Mouse (Mus musculus) hindbrain, embryonic 15.5 days (tissue): ENCODE data around the gene Lrig2. TPM values are rescaled to one million over a fixed set of nuclear protein-coding genes. Genes with fewer than 3 reads are reported as not detected.

Source experiments
- ATAC-seq: fragments of 200-750 bp; cut with Nextera tagmentation; 2 replicates; pipeline ENCODE4 v1.8.0; 2017; ENCODE audit warnings: low read depth, moderate number of reproducible peaks, moderate TSS enrichment; ENCODE audit not compliant: low FRiP score
- H3K27ac ChIP-seq: fragments of 300-500 bp; sonication (generic); replicated peaks from 2 replicates; pipeline ENCODE4 v1.5.1; 2015; ENCODE audit warnings: mild to moderate bottlenecking, inconsistent platforms
- H3K27me3 ChIP-seq: fragments of 300-500 bp; sonication (generic); 2 replicates; pipeline ENCODE4 v1.6.1; 2015; ENCODE audit warnings: control low read depth, inconsistent platforms
- H3K36me3 ChIP-seq: fragments of 300-500 bp; sonication (generic); 2 replicates; pipeline ENCODE4 v1.6.1; 2015; ENCODE audit warnings: control low read depth, inconsistent platforms
- H3K4me1 ChIP-seq: fragments of 300-500 bp; sonication (generic); replicated peaks from 2 replicates; pipeline ENCODE4 v1.6.1; 2015; ENCODE audit warnings: control low read depth, inconsistent platforms
- H3K4me2 ChIP-seq: fragments of 300-500 bp; sonication (generic); 2 replicates; pipeline ENCODE4 v1.6.1; 2015; ENCODE audit warnings: moderate library complexity, mild to moderate bottlenecking, inconsistent platforms
- H3K4me3 ChIP-seq: fragments of 300-500 bp; sonication (generic); 2 replicates; pipeline ENCODE4 v1.5.1; 2015; ENCODE audit warnings: mild to moderate bottlenecking, inconsistent platforms
- H3K9ac ChIP-seq: fragments of 300-500 bp; sonication (generic); 2 replicates; pipeline ENCODE4 v1.6.1; 2015; ENCODE audit warnings: inconsistent platforms
- H3K9me3 ChIP-seq: fragments of 300-500 bp; sonication (generic); 2 replicates; pipeline ENCODE4 v1.6.1; 2016; ENCODE audit warnings: control low read depth, inconsistent platforms
- WGBS: fragments of 180-500 bp; shearing (Covaris S2); methylation state at CpG from one replicate; pipeline ENCODE4 v1.1.7; 2015; 5-methylcytosine and 5-hydroxymethylcytosine counted together
- polyA plus RNA-seq: library from polyadenylated mRNA; unstranded; fragments of >200 nt; fragmentation: Nextera tagmentation; extraction: Ambion mirVana; gene quantifications from 2 replicates; pipeline ENCODE4 v1.2.1, GENCODE M21; 2015

Gene Lrig2
- 25.5 and 28.2 TPM in 2 replicates for polyA plus RNA-seq

- WGBS: under 1% methylated on average over 71 of the region's 71 CpGs
- Histone ChIP-seq H3K27ac (peak within 1 kb of the TSS; percentile 99), H3K4me2 (peak within 1 kb of the TSS; percentile 76), H3K4me3 (peak within 1 kb of the TSS; percentile 92), H3K27me3 (no peaks in the 10 kb centered on the region), H3K36me3 (no peaks in the 10 kb centered on the region), H3K4me1 (peaks cover 29% of the 10 kb centered on the region), H3K9ac (peak within 1 kb of the TSS; percentile 88), H3K9me3 (no peaks in the 10 kb centered on the region)
- ATAC-seq: peak; percentile 99
These were observed at the start of gene Lrig2 for GRCm38 (mm10) chr3:104511538-104512423. TSS of gene Lrig2 (minus strand) at chr3:104511918.

- WGBS: 90% methylated on average over 1 of the region's 1 CpGs
- no peaks in the 10 kb centered on the region for H3K27me3 ChIP-seq
- no peak overlapping the region for H3K4me2 ChIP-seq
- no peak overlapping the region for H3K27ac ChIP-seq
- no peaks in the 10 kb centered on the region for H3K36me3 ChIP-seq
- no peak for ATAC-seq
- no peaks in the 10 kb centered on the region for H3K9me3 ChIP-seq
- H3K9ac ChIP-seq: no peak overlapping the region
- H3K4me3 ChIP-seq: no peak overlapping the region
- H3K4me1 ChIP-seq: no peaks in the 10 kb centered on the region
These were observed 44.9 kb upstream of the Lrig2 start for GRCm38 (mm10) chr3:104556624-104557023.

GRCm38 (mm10) chr3:104550594-104550993 is 38.9 kb upstream of the Lrig2 start:
- Histone ChIP-seq H3K9ac (no peak overlapping the region), H3K4me1 (no peaks in the 10 kb centered on the region), H3K36me3 (no peaks in the 10 kb centered on the region), H3K27ac (no peak overlapping the region), H3K4me2 (no peak overlapping the region), H3K4me3 (no peak overlapping the region), H3K9me3 (no peaks in the 10 kb centered on the region), H3K27me3 (no peaks in the 10 kb centered on the region)
- no peak for ATAC-seq
- WGBS: 73% methylated on average over 3 of the region's 3 CpGs

GRCm38 (mm10) chr3:104548367-104549087 is 36.8 kb upstream of the Lrig2 start:
- Histone ChIP-seq H3K27me3 (no peaks in the 10 kb centered on the region), H3K4me3 (no peak overlapping the region), H3K36me3 (no peaks in the 10 kb centered on the region), H3K4me1 (no peaks in the 10 kb centered on the region), H3K4me2 (no peak overlapping the region), H3K9me3 (no peaks in the 10 kb centered on the region), H3K27ac (no peak overlapping the region), H3K9ac (no peak overlapping the region)
- no peak for ATAC-seq
- 79% methylated on average over 15 of the region's 15 CpGs for WGBS

- no peak overlapping the region for H3K27ac ChIP-seq
- H3K9me3 ChIP-seq: no peaks in the 10 kb centered on the region
- H3K9ac ChIP-seq: no peak overlapping the region
- H3K4me2 ChIP-seq: no peak overlapping the region
- H3K27me3 ChIP-seq: no peaks in the 10 kb centered on the region
- H3K4me3 ChIP-seq: no peak overlapping the region
- whole genome bisulfite sequencing: 95% methylated on average over 3 of the region's 3 CpGs
- ATAC-seq: no peak
- H3K36me3 ChIP-seq: no peaks in the 10 kb centered on the region
- H3K4me1 ChIP-seq: peaks cover 11% of the 10 kb centered on the region
These were observed 32.1 kb upstream of the Lrig2 start for GRCm38 (mm10) chr3:104543825-104544224.

GRCm38 (mm10) chr3:104542065-104542429 is 30.3 kb upstream of the Lrig2 start:
- peak; percentile 27; the same call in 1 of the 2 replicates for ATAC-seq
- Histone ChIP-seq H3K27me3 (no peaks in the 10 kb centered on the region), H3K4me2 (peak overlapping the region; percentile 54), H3K4me3 (no peak overlapping the region), H3K9ac (no peak overlapping the region), H3K27ac (no peak overlapping the region), H3K36me3 (no peaks in the 10 kb centered on the region), H3K9me3 (no peaks in the 10 kb centered on the region), H3K4me1 (peaks cover 11% of the 10 kb centered on the region)
- 3% methylated on average over 2 of the region's 2 CpGs for WGBS

GRCm38 (mm10) chr3:104541139-104542064 is 29.7 kb upstream of the Lrig2 start:
- ATAC-seq: peak; percentile 84; the same call in 1 of the 2 replicates
- Histone ChIP-seq H3K9me3 (no peaks in the 10 kb centered on the region), H3K4me3 (peak overlapping the region; percentile 23), H3K27ac (peak overlapping the region; percentile 21; the same call in 1 of the 2 replicates), H3K4me1 (peaks cover 11% of the 10 kb centered on the region), H3K36me3 (no peaks in the 10 kb centered on the region), H3K27me3 (no peaks in the 10 kb centered on the region), H3K4me2 (peak overlapping the region; percentile 54), H3K9ac (no peak overlapping the region)
- WGBS: 6% methylated on average over 21 of the region's 21 CpGs

GRCm38 (mm10) chr3:104540480-104541138 is 28.9 kb upstream of the Lrig2 start:
- H3K9me3 ChIP-seq: no peaks in the 10 kb centered on the region
- H3K4me3 ChIP-seq: no peak overlapping the region
- no peak for ATAC-seq
- no peak overlapping the region for H3K27ac ChIP-seq
- peaks cover 11% of the 10 kb centered on the region for H3K4me1 ChIP-seq
- 54% methylated on average over 9 of the region's 9 CpGs for WGBS
- H3K4me2 ChIP-seq: peak overlapping the region; percentile 54; the same call in 1 of the 2 replicates
- no peaks in the 10 kb centered on the region for H3K36me3 ChIP-seq
- no peaks in the 10 kb centered on the region for H3K27me3 ChIP-seq
- no peak overlapping the region for H3K9ac ChIP-seq

- no peaks in the 10 kb centered on the region for H3K9me3 ChIP-seq
- no peaks in the 10 kb centered on the region for H3K36me3 ChIP-seq
- H3K27ac ChIP-seq: no peak overlapping the region
- no peaks in the 10 kb centered on the region for H3K4me1 ChIP-seq
- no peak for ATAC-seq
- no peaks in the 10 kb centered on the region for H3K27me3 ChIP-seq
- no peak overlapping the region for H3K9ac ChIP-seq
- H3K4me3 ChIP-seq: no peak overlapping the region
- WGBS: 97% methylated on average over 1 of the region's 1 CpGs
- H3K4me2 ChIP-seq: no peak overlapping the region
These were observed 21.5 kb upstream of the Lrig2 start for GRCm38 (mm10) chr3:104533223-104533622.

- Histone ChIP-seq H3K4me3 (no peak overlapping the region), H3K9ac (no peak overlapping the region), H3K27me3 (no peaks in the 10 kb centered on the region), H3K27ac (no peak overlapping the region), H3K9me3 (no peaks in the 10 kb centered on the region), H3K4me2 (no peak overlapping the region), H3K36me3 (no peaks in the 10 kb centered on the region), H3K4me1 (no peaks in the 10 kb centered on the region)
- WGBS: 74% methylated on average over 4 of the region's 4 CpGs
- ATAC-seq: no peak
These were observed 14.6 kb upstream of the Lrig2 start for GRCm38 (mm10) chr3:104526115-104526882.
